Mouse (Mus musculus) midbrain, postnatal 0 days (tissue): ENCODE results near the gene Zscan2. TPM values are rescaled to one million over a fixed set of nuclear protein-coding genes. Genes with fewer than 3 reads are reported as not detected.
A peak's percentile ranks its signal among the peaks of the same experiment; 100 is the strongest.

Experiments
- ATAC-seq: fragments of 200-750 bp; cut with Nextera tagmentation; 2 replicates; pipeline ENCODE4 v1.8.0; 2017; ENCODE audit warnings: moderate number of reproducible peaks, mild to moderate bottlenecking, moderate TSS enrichment, moderate library complexity; ENCODE audit not compliant: low FRiP score
- DNase-seq: peaks from one replicate; pipeline ENCODE4 v3.0.0-alpha.2; 2015; ENCODE audit warnings: low spot score
- H3K27ac ChIP-seq: fragments of 300-500 bp; sonication (generic); 2 replicates; pipeline ENCODE4 v1.5.1; 2014; ENCODE audit warnings: low read depth, mild to moderate bottlenecking, low read length, mixed read lengths
- H3K27me3 ChIP-seq: fragments of 300-500 bp; sonication (generic); 2 replicates; pipeline ENCODE4 v1.6.1; 2014; ENCODE audit warnings: low read length, control low read depth, mixed read lengths; ENCODE audit not compliant: insufficient read depth
- H3K36me3 ChIP-seq: fragments of 300-500 bp; sonication (generic); 2 replicates; pipeline ENCODE4 v1.6.1; 2014; ENCODE audit warnings: low read length, control low read depth, mixed read lengths; ENCODE audit not compliant: insufficient read depth
- H3K4me1 ChIP-seq: fragments of 300-500 bp; sonication (generic); 2 replicates; pipeline ENCODE4 v1.6.1; 2014; ENCODE audit warnings: mild to moderate bottlenecking, control low read depth, antibody characterized with exemption, low read length, mixed read lengths; ENCODE audit not compliant: insufficient read depth
- H3K4me2 ChIP-seq: fragments of 300-500 bp; sonication (generic); 2 replicates; pipeline ENCODE4 v1.6.1; 2014; ENCODE audit warnings: low read depth, mild to moderate bottlenecking, low read length, mixed read lengths; ENCODE audit not compliant: poor library complexity, severe bottlenecking
- H3K4me3 ChIP-seq: fragments of 300-500 bp; sonication (generic); 2 replicates; pipeline ENCODE4 v1.5.1; 2014; ENCODE audit warnings: low read depth, mild to moderate bottlenecking, low read length, moderate library complexity
- H3K9ac ChIP-seq: fragments of 300-500 bp; sonication (generic); replicated peaks from 2 replicates; pipeline ENCODE4 v1.6.1; 2014; ENCODE audit warnings: mild to moderate bottlenecking, low read length, moderate library complexity, mixed read lengths; ENCODE audit not compliant: poor library complexity, severe bottlenecking
- H3K9me3 ChIP-seq: fragments of 300-500 bp; sonication (generic); 2 replicates; pipeline ENCODE4 v1.6.1; 2016; ENCODE audit warnings: low read length, control low read depth
- CTCF ChIP-seq: IDR thresholded peaks from 2 replicates; pipeline ENCODE4 v1.5.1; 2016; ENCODE audit warnings: antibody characterized with exemption, mild to moderate bottlenecking
- WGBS: fragments of 180-500 bp; shearing (Covaris S2); extraction: QIAGEN DNeasy Blood & Tissue Kit; methylation state at CpG from one replicate; pipeline ENCODE4 v1.1.7; 2014; 5-methylcytosine and 5-hydroxymethylcytosine counted together
- polyA plus RNA-seq: library from polyadenylated mRNA; unstranded; fragments of >200 nt; fragmentation: Nextera tagmentation; extraction: Ambion mirVana; gene quantifications from 2 replicates; pipeline ENCODE4 v1.2.1, GENCODE M21; 2015
- total RNA-seq: library from RNA; depleted of rRNA; stranded (reverse); fragments of >200 nt; gene quantifications from 2 replicates; pipeline ENCODE4 v1.2.3, GENCODE M21; 2014

The Zscan2 gene
- total and polyA plus RNA-seq, 2 experiments from 2014 or later: 2.7 to 22.4 TPM

GRCm38 (mm10) chr7:80900944-80901501, 40.3 kb downstream of the Zscan2 start, which contains the start of gene Wdr73:
Wdr73 (minus strand) TSS chr7:80901269.
- H3K4me2 ChIP-seq: peak within 1 kb of the TSS; percentile 57
- H3K36me3 ChIP-seq: peaks cover 22% of the 10 kb centered on the region
- no peaks in the 10 kb centered on the region for H3K9me3 ChIP-seq

GRCm38 (mm10) chr7:80901541-80902274, 41.0 kb downstream of the Zscan2 start:
- no peaks in the 10 kb centered on the region for H3K9me3 ChIP-seq
- ATAC-seq (0 out of 2 replicates have a peak, but pooled peaks have one; percentile 2), DNase-seq (no peak)
- peaks cover 23% of the 10 kb centered on the region for H3K36me3 ChIP-seq
- H3K4me1 ChIP-seq: peaks cover 3% of the 10 kb centered on the region; the same call in 1 of the 2 replicates
- peak overlapping the region; percentile 59 for H3K9ac ChIP-seq
- no peaks in the 10 kb centered on the region for H3K27me3 ChIP-seq
- WGBS: 30% methylated on average over 15 of the region's 15 CpGs
- peak overlapping the region; percentile 45 for H3K4me3 ChIP-seq
- peak overlapping the region; percentile 71 for H3K27ac ChIP-seq
- TF ChIP-seq CTCF: no peak
- H3K4me2 ChIP-seq: peak overlapping the region; percentile 57

More at GRCm38 (mm10) chr7:80900944-80901501, 40.3 kb downstream of the Zscan2 start, which contains the start of gene Wdr73:
- no peak for TF ChIP-seq CTCF
- Histone ChIP-seq H3K4me3 (peak within 1 kb of the TSS; percentile 45), H3K9ac (peak within 1 kb of the TSS; percentile 59), H3K27ac (peak within 1 kb of the TSS; percentile 71), H3K4me1 (peaks cover 3% of the 10 kb centered on the region; the same call in 1 of the 2 replicates), H3K27me3 (no peaks in the 10 kb centered on the region)
- peak; percentile 94 for DNase-seq
- WGBS: under 1% methylated on average over 36 of the region's 36 CpGs
- peak; percentile 93 for ATAC-seq

GRCm38 (mm10) chr7:80903625-80904422, 43.1 kb downstream of the Zscan2 start:
- no peak overlapping the region for H3K9ac ChIP-seq
- TF ChIP-seq CTCF: no peak
- peaks cover 3% of the 10 kb centered on the region; the same call in 1 of the 2 replicates for H3K4me1 ChIP-seq
- no peaks in the 10 kb centered on the region for H3K27me3 ChIP-seq
- H3K4me3 ChIP-seq: no peak overlapping the region
- H3K36me3 ChIP-seq: peaks cover 23% of the 10 kb centered on the region
- no peak overlapping the region for H3K4me2 ChIP-seq
- 91% methylated on average over 11 of the region's 11 CpGs for WGBS
- no peak for DNase-seq
- no peaks in the 10 kb centered on the region for H3K9me3 ChIP-seq
- H3K27ac ChIP-seq: no peak overlapping the region
- ATAC-seq: no peak

DNA sequence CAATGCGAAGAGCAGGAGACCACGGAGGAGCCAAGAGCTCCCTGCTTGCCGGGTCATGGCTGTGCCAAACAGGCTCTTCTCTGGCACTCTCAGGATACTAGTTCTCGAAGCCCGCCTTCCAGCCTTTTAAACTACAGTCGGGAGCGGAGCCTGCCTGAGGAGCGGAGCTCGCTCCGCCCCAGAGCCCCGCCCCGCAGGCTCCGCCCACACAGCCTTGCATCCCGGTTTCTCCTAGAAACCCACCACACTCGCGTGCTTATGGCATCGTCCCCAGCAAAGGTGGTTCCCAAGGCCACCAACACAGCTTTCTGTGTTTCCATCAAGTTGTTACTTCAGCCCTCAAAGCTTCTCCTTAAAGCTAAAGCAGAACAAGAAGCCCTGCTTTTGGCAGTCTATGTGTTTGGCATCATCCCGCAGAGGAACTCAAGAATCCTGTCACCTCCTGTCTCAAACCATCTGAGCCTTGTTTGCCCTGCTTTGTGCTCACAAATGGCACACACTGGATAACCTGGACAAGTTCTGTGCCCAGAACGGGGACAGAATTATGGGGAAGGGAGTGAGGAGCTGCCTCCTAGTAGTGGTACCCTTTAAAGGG, 44.3 kb downstream of the Zscan2 start, which contains the start of gene Nmb:
Nmb (minus strand) TSS at position 156 of the 595 bp plus-strand sequence.
- Histone ChIP-seq H3K4me2 (peak within 1 kb of the TSS; percentile 75), H3K9me3 (no peaks in the 10 kb centered on the region), H3K4me1 (0 out of 2 replicates have a peak, but pooled peaks cover 3% of the 10 kb centered on the region), H3K27me3 (no peaks in the 10 kb centered on the region), H3K9ac (no peak within 1 kb of the TSS), H3K4me3 (peak within 1 kb of the TSS; percentile 32), H3K27ac (no peak within 1 kb of the TSS), H3K36me3 (peaks cover 23% of the 10 kb centered on the region)
- DNase-seq (peak; percentile 78), ATAC-seq (no peak)
- 4% methylated on average over 19 of the region's 19 CpGs for WGBS
- no peak for TF ChIP-seq CTCF

DNA sequence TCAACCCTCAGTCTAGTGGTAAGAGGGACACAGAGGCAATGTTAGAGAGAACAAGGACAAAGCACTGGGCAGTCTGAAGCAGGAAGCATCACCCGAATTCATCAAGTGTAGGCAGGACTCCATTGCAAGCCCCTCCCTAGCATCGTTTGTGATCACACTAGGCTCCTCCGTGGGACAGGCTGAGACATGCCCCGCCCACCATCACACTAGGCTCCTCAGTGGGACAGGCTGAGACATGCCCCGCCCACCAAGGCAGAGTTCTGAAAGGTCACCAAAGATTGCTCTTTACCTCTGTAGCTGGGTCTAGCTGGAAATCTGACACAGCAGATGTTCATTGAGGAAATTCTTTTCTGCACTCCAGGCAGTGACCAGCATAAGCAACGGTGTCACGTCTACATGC, 50.3 kb downstream of the Zscan2 start:
- 85% methylated on average over 7 of the region's 7 CpGs for WGBS
- Histone ChIP-seq H3K27ac (no peak overlapping the region), H3K4me2 (no peak overlapping the region), H3K4me1 (no peaks in the 10 kb centered on the region), H3K9me3 (no peaks in the 10 kb centered on the region), H3K36me3 (peaks cover 31% of the 10 kb centered on the region), H3K27me3 (no peaks in the 10 kb centered on the region), H3K4me3 (no peak overlapping the region), H3K9ac (no peak overlapping the region)
- TF ChIP-seq CTCF: no peak
- ATAC-seq: no peak
- no peak for DNase-seq
